Mouse (Mus musculus): ENCODE results near the gene Agbl4. TPM values are rescaled to one million over a fixed set of nuclear protein-coding genes. Genes with fewer than 3 reads are reported as not detected.

Agbl4 gene
- polyA plus RNA-seq, 1 experiment from 2014 or later, result 2.3 TPM

DNA sequence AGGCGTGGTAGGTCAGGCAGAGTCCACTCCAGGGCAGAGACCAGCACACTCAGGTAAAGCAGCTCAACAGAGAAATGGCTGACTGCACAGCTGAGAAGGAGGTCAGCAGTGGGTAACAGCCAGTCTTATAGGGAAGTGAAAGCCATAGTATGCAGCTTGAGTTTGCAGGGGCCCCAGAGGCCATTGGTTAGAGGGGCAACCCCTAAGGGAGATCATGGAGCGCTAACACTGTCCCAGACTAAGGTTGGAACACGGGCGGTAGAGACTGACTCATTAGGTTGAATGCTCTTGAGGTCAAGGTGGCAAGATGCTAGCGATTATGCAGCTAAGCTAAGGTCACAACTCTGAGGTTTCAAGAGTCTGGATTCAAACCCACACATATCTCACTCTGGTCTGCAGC is 1058.2 kb downstream of the Agbl4 start:
- Histone ChIP-seq H3K9ac (replicated peaks) (no peak overlapping the region), H3K4me2 (no peak overlapping the region), H3K27ac (replicated peaks) (no peak overlapping the region), H3K27me3 (replicated peaks) (no peaks in the 10 kb centered on the region), H3K4me1 (peaks cover 23% of the 10 kb centered on the region), H3K9me3 (replicated peaks) (no peaks in the 10 kb centered on the region), H3K36me3 (peaks cover 23% of the 10 kb centered on the region), H3K4me3 (replicated peaks) (no peak overlapping the region)
- WGBS, result 87% methylated on average over 5 of the region's 5 CpGs
- no peak for ATAC-seq (ENCODE audit: low FRiP score)

DNA sequence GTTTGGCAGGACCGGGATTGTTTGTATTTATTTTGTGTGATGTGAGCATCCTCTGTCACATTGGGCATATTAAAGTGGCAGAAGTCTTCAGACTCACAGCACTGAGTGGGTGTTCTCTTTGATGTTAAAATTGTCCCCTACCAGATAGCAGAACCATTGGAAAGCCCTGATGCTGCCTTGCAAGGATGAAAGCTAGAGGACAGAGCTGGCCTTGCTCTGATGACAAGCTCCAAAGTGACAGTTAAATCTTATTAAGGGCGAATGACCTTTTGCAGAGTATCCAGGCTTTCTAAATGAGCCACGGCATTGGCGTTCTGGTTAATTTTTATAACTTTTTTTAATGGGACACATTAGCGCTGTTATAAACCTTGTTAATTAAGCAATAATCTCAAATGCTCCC is 1060.1 kb downstream of the Agbl4 start:
- Histone ChIP-seq H3K36me3 (peaks cover 23% of the 10 kb centered on the region), H3K9me3 (replicated peaks) (no peaks in the 10 kb centered on the region), H3K4me3 (replicated peaks) (no peak overlapping the region), H3K4me2 (no peak overlapping the region), H3K27ac (replicated peaks) (peak overlapping the region; percentile 41; the same call in 1 of the 2 replicates), H3K9ac (replicated peaks) (no peak overlapping the region), H3K4me1 (peaks cover 23% of the 10 kb centered on the region), H3K27me3 (replicated peaks) (no peaks in the 10 kb centered on the region)
- 47% methylated on average over 5 of the region's 5 CpGs for WGBS
- ATAC-seq (ENCODE audit: low FRiP score), result no peak; the same call in 1 of the 2 replicates

DNA sequence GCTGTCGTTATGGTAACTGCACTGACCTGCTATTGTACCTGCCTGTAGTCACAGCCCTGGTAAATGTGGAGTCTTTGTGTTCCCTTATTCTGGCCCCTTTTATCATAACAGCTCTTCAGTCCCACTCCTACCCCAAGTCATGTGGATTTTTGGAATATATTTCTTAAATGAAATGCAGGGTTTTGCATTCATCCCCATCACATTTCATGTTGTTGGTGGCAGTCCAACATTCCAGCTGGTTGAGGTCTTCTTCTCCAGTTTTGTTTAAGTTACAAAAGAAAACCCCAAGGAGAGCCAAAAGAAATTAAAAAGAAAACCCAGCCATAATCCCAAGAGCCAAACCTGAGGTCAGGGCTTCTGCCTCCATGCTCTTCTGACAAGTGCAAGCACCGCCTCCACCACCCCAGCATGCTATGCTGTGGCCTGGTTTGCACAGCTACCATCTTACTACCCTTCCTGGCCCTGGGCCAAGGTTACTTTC is 1069.9 kb downstream of the Agbl4 start:
- H3K27ac ChIP-seq (replicated peaks), result no peak overlapping the region
- H3K27me3 ChIP-seq (replicated peaks), result no peaks in the 10 kb centered on the region
- no peaks in the 10 kb centered on the region for H3K9me3 ChIP-seq (replicated peaks)
- H3K4me2 ChIP-seq, result no peak overlapping the region
- H3K36me3 ChIP-seq, result no peaks in the 10 kb centered on the region
- no peak overlapping the region for H3K4me3 ChIP-seq (replicated peaks)
- peaks cover 8% of the 10 kb centered on the region for H3K4me1 ChIP-seq
- no peak overlapping the region for H3K9ac ChIP-seq (replicated peaks)
- ATAC-seq (ENCODE audit: low FRiP score), result no peak
- 86% methylated on average over 2 of the region's 2 CpGs for WGBS

DNA sequence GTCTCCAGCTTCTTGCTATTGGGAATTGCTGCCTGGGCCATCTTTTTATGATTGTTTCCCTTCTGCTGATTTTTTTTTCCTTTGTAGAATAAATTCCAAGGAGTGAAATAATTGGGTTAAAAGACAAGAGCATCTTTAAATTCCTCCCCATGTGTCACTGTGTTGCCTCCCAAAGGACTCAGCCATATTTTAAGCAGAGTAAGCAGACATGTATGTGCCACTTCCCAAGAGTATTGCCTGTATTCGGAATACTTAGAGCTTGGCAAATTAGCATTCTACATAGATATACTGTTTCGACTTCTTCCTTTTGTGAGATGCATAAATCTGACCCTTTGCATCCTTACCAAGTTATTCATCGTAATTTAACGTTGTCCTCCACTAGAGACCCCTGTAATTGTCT is 1070.3 kb downstream of the Agbl4 start:
- Histone ChIP-seq H3K27ac (replicated peaks) (no peak overlapping the region), H3K4me3 (replicated peaks) (no peak overlapping the region), H3K9ac (replicated peaks) (no peak overlapping the region), H3K27me3 (replicated peaks) (no peaks in the 10 kb centered on the region), H3K4me2 (no peak overlapping the region), H3K36me3 (no peaks in the 10 kb centered on the region), H3K4me1 (peaks cover 11% of the 10 kb centered on the region), H3K9me3 (replicated peaks) (no peaks in the 10 kb centered on the region)
- ATAC-seq (ENCODE audit: low FRiP score), result no peak
- WGBS, result 69% methylated on average over 4 of the region's 4 CpGs

DNA sequence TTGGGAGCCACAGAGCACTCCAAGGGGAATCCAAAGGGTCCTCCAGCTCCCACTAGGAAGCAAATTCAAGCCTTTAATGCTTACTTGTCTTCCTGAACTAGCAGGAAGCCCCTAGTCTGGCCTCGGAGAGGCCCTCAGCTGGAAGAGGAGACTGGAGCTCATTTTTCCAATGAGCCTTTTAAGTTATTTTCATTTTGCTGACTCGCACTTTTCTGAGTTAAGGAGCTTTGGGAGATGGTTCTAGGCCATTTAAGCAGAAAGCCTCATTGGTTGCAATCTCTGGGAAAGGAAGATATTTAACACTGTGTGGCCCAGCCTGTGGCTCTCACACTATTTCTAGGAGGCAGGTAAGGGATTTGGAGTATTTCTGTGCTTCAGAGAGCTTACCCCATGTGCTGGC is 1072.4 kb downstream of the Agbl4 start:
- Histone ChIP-seq H3K27ac (replicated peaks) (no peak overlapping the region), H3K4me2 (no peak overlapping the region), H3K36me3 (no peaks in the 10 kb centered on the region), H3K9ac (replicated peaks) (no peak overlapping the region), H3K4me1 (peaks cover 15% of the 10 kb centered on the region), H3K27me3 (replicated peaks) (no peaks in the 10 kb centered on the region), H3K9me3 (replicated peaks) (no peaks in the 10 kb centered on the region), H3K4me3 (replicated peaks) (no peak overlapping the region)
- 69% methylated on average over 2 of the region's 2 CpGs for WGBS
- no peak for ATAC-seq (ENCODE audit: low FRiP score)

DNA sequence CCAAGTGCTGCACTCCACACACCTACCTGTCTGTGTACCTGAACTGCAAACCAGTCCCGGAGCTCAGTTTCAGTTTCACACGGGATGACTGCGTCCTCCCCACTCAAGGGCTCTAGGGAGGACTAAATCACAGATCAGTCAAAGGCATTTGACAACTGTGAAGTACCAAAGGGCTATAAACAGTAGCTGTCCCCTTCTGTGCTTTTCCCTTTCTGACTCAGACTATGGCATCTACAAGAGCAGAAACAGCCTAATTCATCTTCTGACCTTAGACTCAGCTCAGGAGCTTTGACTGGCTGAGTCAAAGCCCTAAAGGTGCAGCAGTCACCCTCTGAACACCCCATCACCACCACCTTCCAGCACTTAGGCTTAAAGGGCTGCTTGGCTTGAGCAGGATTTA is 1074.3 kb downstream of the Agbl4 start:
- Histone ChIP-seq H3K4me2 (no peak overlapping the region), H3K27ac (replicated peaks) (no peak overlapping the region), H3K4me3 (replicated peaks) (no peak overlapping the region), H3K36me3 (no peaks in the 10 kb centered on the region), H3K27me3 (replicated peaks) (no peaks in the 10 kb centered on the region), H3K9ac (replicated peaks) (no peak overlapping the region), H3K9me3 (replicated peaks) (no peaks in the 10 kb centered on the region), H3K4me1 (peaks cover 15% of the 10 kb centered on the region)
- no peak for ATAC-seq (ENCODE audit: low FRiP score)
- 49% methylated on average over 3 of the region's 3 CpGs for WGBS

DNA sequence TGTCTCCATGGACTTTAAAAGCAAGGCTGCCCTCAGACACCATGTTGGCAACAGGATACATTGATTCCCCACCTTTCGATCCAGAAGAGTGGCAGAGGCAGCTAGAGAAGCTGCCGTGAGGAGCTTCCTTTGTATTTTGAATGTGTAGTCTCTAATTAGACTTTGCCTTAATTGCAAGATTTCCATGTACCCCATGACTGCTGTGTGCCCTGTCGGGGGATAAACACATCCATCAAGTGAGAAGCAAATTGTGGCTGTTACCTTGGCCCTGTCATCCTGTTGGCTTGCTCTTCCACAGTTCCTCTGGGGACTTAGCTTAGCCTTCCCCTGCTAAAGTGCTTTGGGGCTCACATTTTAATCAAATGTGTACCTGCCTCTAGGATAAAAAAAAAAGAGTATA is 1075.0 kb downstream of the Agbl4 start:
- no peak; the same call in 1 of the 2 replicates for ATAC-seq (ENCODE audit: low FRiP score)
- H3K4me2 ChIP-seq, result no peak overlapping the region
- no peak overlapping the region for H3K4me3 ChIP-seq (replicated peaks)
- H3K9ac ChIP-seq (replicated peaks), result no peak overlapping the region
- H3K27ac ChIP-seq (replicated peaks), result peak overlapping the region; percentile 11; the same call in 1 of the 2 replicates
- H3K36me3 ChIP-seq, result no peaks in the 10 kb centered on the region
- WGBS, result 31% methylated on average over 3 of the region's 3 CpGs
- no peaks in the 10 kb centered on the region for H3K27me3 ChIP-seq (replicated peaks)
- H3K9me3 ChIP-seq (replicated peaks), result no peaks in the 10 kb centered on the region
- H3K4me1 ChIP-seq, result peaks cover 15% of the 10 kb centered on the region

DNA sequence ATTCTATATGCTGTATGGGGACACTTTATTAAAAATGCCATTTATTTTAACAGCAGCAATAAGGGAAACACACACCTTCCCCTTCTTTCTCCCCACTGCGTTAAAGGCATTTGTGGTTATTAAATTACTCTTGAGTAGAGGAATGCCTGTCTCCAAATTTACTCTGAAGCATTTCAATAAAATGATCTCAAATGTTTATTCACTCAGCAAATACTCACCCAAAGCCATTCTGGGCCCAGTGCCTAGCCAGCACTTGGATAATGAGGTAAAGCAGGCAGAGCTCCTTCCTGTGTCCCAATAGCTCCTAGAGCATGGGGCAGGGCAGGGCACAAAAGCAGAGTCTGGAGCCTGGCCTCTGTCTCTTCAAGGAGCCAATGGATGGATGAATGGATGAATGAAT is 1075.6 kb downstream of the Agbl4 start:
- Histone ChIP-seq H3K36me3 (no peaks in the 10 kb centered on the region), H3K27me3 (replicated peaks) (no peaks in the 10 kb centered on the region), H3K4me3 (replicated peaks) (no peak overlapping the region), H3K27ac (replicated peaks) (no peak overlapping the region), H3K9me3 (replicated peaks) (no peaks in the 10 kb centered on the region), H3K4me2 (no peak overlapping the region), H3K4me1 (peaks cover 15% of the 10 kb centered on the region), H3K9ac (replicated peaks) (no peak overlapping the region)
- 44% methylated on average over 1 of the region's 1 CpGs for WGBS
- ATAC-seq (ENCODE audit: low FRiP score), result no peak

DNA sequence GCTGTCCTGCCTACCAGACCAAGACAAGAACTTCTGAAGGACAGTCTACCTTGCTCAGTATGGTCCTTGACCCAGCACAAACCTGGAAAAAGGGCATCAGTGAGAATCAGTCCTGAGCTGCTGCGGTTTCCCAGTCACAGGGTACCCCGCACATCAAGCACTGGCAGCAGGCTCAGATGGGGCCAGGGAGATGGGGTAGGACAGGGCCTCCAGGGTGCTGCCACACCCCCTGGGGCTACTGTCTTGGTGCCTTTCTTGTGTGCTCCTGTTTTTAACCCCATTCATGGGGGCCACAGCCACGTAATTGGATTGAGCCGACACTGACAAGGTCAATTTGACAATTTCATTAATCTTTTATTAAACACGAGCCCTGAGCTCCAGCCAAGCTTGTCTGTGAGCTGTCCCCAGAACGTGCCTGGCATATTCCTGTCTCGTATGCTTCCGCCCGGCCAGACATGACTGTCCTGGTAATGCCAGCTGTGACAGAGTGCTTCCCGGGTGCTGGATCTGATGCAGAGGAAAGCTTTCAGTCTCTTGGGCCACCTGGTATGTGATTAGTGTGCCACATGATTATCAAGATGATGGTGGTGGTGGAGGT is 1078.0 kb downstream of the Agbl4 start:
- H3K27ac ChIP-seq (replicated peaks), result 0 out of 2 replicates have a peak overlapping the region, but pooled peaks have one; percentile 9
- H3K4me3 ChIP-seq (replicated peaks), result no peak overlapping the region
- no peak for ATAC-seq (ENCODE audit: low FRiP score)

DNA sequence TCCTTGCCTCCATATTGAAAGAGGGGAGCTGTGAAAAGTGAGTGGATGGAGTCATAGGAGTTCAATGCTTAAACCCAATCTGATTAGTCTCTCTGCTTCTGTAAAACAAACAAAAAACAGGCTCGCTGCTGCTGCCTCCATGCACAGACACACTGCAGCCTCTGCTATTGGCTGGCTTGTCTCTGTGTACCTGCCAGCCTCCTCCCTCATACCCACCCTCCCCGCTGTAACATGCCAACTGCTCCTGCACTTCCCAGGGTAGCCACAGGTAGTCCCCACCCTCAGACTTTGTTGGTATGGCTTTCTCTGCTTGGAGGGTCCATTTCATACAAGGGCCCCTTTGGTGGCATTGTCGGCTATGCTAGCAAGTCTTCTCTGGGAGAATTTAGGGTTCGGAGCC is 1080.0 kb downstream of the Agbl4 start:
- no peak overlapping the region for H3K9ac ChIP-seq (replicated peaks)
- no peak overlapping the region for H3K4me3 ChIP-seq (replicated peaks)
- H3K9me3 ChIP-seq (replicated peaks), result no peaks in the 10 kb centered on the region
- no peak for ATAC-seq (ENCODE audit: low FRiP score)
- 53% methylated on average over 4 of the region's 4 CpGs for WGBS
- no peak overlapping the region for H3K27ac ChIP-seq (replicated peaks)
- no peaks in the 10 kb centered on the region for H3K27me3 ChIP-seq (replicated peaks)
- H3K4me1 ChIP-seq, result peaks cover 6% of the 10 kb centered on the region
- H3K4me2 ChIP-seq, result no peak overlapping the region
- no peaks in the 10 kb centered on the region for H3K36me3 ChIP-seq

More for the DNA sequence above, 1078.0 kb downstream of the Agbl4 start:
- WGBS, result 48% methylated on average over 10 of the region's 10 CpGs
- H3K36me3 ChIP-seq, result no peaks in the 10 kb centered on the region
- H3K4me2 ChIP-seq, result no peak overlapping the region
- H3K4me1 ChIP-seq, result peaks cover 15% of the 10 kb centered on the region
- H3K9me3 ChIP-seq (replicated peaks), result no peaks in the 10 kb centered on the region
- no peak overlapping the region for H3K9ac ChIP-seq (replicated peaks)
- no peaks in the 10 kb centered on the region for H3K27me3 ChIP-seq (replicated peaks)

DNA sequence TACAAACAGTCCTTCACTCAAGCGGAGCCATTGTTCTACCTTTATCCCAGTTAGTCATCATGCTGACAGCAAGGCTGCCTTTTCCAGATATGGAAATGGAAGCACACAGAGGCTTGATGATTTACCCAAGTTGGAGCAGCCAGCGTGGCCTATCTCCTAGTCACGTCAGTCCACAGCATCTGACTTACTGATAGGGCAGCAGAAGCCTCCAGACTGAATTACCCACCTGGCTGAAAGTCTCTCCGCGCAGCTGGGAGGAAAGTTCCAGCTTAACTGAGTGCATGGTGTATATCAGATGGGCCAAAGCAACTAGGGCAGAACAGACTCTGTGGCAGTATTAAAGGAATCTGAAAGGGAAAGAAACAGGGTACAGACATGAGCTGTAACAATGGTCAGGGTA is 1086.0 kb downstream of the Agbl4 start:
- no peak overlapping the region for H3K4me2 ChIP-seq
- H3K36me3 ChIP-seq, result no peaks in the 10 kb centered on the region
- H3K9me3 ChIP-seq (replicated peaks), result no peaks in the 10 kb centered on the region
- no peak overlapping the region for H3K27ac ChIP-seq (replicated peaks)
- H3K4me1 ChIP-seq, result no peaks in the 10 kb centered on the region
- H3K4me3 ChIP-seq (replicated peaks), result no peak overlapping the region
- no peak for ATAC-seq (ENCODE audit: low FRiP score)
- no peaks in the 10 kb centered on the region for H3K27me3 ChIP-seq (replicated peaks)
- H3K9ac ChIP-seq (replicated peaks), result no peak overlapping the region
- 92% methylated on average over 5 of the region's 5 CpGs for WGBS

DNA sequence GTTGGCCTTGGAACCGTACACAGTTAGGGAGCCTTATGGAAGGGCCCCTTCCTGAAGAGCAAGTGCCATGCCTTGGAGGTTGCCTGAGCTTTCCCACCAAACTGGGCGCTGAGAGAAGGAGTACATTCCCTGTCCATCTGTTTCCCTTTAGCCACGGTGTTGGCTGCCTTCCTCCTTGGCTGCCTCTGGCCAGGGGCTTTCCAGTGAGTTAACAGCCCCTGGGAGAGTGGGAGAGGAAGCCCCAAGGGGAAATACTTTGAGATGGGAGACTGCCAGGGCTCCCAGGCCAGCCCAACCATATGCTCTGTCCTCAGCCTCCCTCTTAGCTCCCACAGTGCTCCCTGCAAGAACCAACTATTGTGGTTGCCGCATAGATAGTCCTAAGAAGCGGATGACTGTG is 1087.7 kb downstream of the Agbl4 start:
- H3K27me3 ChIP-seq (replicated peaks), result no peaks in the 10 kb centered on the region
- no peaks in the 10 kb centered on the region for H3K36me3 ChIP-seq
- 78% methylated on average over 5 of the region's 5 CpGs for WGBS
- no peak overlapping the region for H3K4me3 ChIP-seq (replicated peaks)
- no peak overlapping the region for H3K9ac ChIP-seq (replicated peaks)
- ATAC-seq (ENCODE audit: low FRiP score), result no peak
- H3K4me1 ChIP-seq, result no peaks in the 10 kb centered on the region
- no peak overlapping the region for H3K27ac ChIP-seq (replicated peaks)
- no peaks in the 10 kb centered on the region for H3K9me3 ChIP-seq (replicated peaks)
- H3K4me2 ChIP-seq, result no peak overlapping the region
